Mouse (Mus musculus): Measurements from ENCODE around the gene Defb29.

The Defb29 gene

GRCm38 (mm10) chr2:152500204-152500862 lies 39.6 kb downstream of the Defb29 start:
- no peak for DNase-seq

- DNase-seq = no peak
These were observed 41.9 kb downstream of the Defb29 start for GRCm38 (mm10) chr2:152498020-152498419.

GRCm38 (mm10) chr2:152493151-152493550 lies 46.7 kb downstream of the Defb29 start:
- DNase-seq = no peak

GRCm38 (mm10) chr2:152490038-152490437 lies 49.9 kb downstream of the Defb29 start, which contains the start of gene Defb22:
Defb22 (minus strand) TSS chr2:152490138.
- DNase-seq = no peak

All from spleen, adult 18-20 months (tissue).